Mouse (Mus musculus) bone marrow, adult 2 months (tissue): ENCODE results near the gene Optc. TPM values are rescaled to one million over a fixed set of nuclear protein-coding genes. Genes with fewer than 3 reads are reported as not detected.

ENCODE experiments used
- H3K27ac ChIP-seq: fragments of 200-500 bp; 2 replicates; pipeline ENCODE4 v1.5.1; 2012; ENCODE audit warnings: low read depth, mild to moderate bottlenecking, control low read depth, inconsistent platforms, low read length; ENCODE audit not compliant: control insufficient read depth, poor library complexity, insufficient read depth
- H3K4me1 ChIP-seq: fragments of 200-500 bp; 2 replicates; pipeline ENCODE4 v1.6.1; 2011; ENCODE audit warnings: low read length; ENCODE audit not compliant: control insufficient read depth, insufficient read depth
- H3K4me3 ChIP-seq: fragments of 200-500 bp; replicated peaks from 2 replicates; pipeline ENCODE3; 2011; ENCODE audit warnings: mild to moderate bottlenecking, low read depth, low read length, control low read depth; ENCODE audit not compliant: control insufficient read depth
- CTCF ChIP-seq: fragments of 200-500 bp; IDR thresholded peaks from 2 replicates; pipeline ENCODE4 v1.5.1; 2011; ENCODE audit warnings: low read length, control low read depth; ENCODE audit not compliant: control insufficient read depth, insufficient read depth
- POLR2A ChIP-seq: fragments of 200-500 bp; IDR thresholded peaks from 2 replicates; pipeline ENCODE4 v1.6.1; 2011; ENCODE audit warnings: low read depth, mild to moderate bottlenecking, control low read depth, low read length, borderline replicate concordance; ENCODE audit not compliant: control insufficient read depth
- WGBS: fragments of 180-500 bp; shearing (Covaris S2); methylation state at CpG from one replicate; pipeline ENCODE4 v1.1.7; 2018; 5-methylcytosine and 5-hydroxymethylcytosine counted together
- polyA plus RNA-seq: library from polyadenylated mRNA; stranded (reverse); fragments of >200 nt; gene quantifications from 2 replicates; pipeline ENCODE4 v1.2.4, GENCODE M21; 2011; ENCODE audit warnings: low replicate concordance; ENCODE audit not compliant: missing spikeins, insufficient read depth, insufficient read length

Gene Optc
- polyA plus RNA-seq, 1 experiment, result not detected

GRCm38 (mm10) chr1:133940481-133941092 lies 32.8 kb upstream of the Optc start:
- H3K4me3 ChIP-seq, result no peak overlapping the region
- 76% methylated on average over 3 of the region's 3 CpGs for WGBS
- no peaks in the 10 kb centered on the region for H3K4me1 ChIP-seq
- no peak overlapping the region for H3K27ac ChIP-seq
- TF ChIP-seq POLR2A (no peak), CTCF (no peak)

GRCm38 (mm10) chr1:133939708-133940107 lies 31.9 kb upstream of the Optc start:
- TF ChIP-seq CTCF (no peak), POLR2A (no peak)
- no peak overlapping the region for H3K4me3 ChIP-seq
- whole genome bisulfite sequencing, result 81% methylated on average over 8 of the region's 8 CpGs
- no peaks in the 10 kb centered on the region for H3K4me1 ChIP-seq
- no peak overlapping the region for H3K27ac ChIP-seq

GRCm38 (mm10) chr1:133936169-133936568 lies 28.4 kb upstream of the Optc start:
- H3K4me3 ChIP-seq, result no peak overlapping the region
- TF ChIP-seq CTCF (no peak), POLR2A (no peak)
- no peaks in the 10 kb centered on the region for H3K4me1 ChIP-seq
- H3K27ac ChIP-seq, result no peak overlapping the region
- WGBS, result 88% methylated on average over 3 of the region's 3 CpGs

- no peak overlapping the region for H3K4me3 ChIP-seq
- H3K4me1 ChIP-seq, result no peaks in the 10 kb centered on the region
- H3K27ac ChIP-seq, result no peak overlapping the region
- TF ChIP-seq POLR2A (no peak), CTCF (no peak)
- WGBS, result 83% methylated on average over 10 of the region's 10 CpGs
Measured at GRCm38 (mm10) chr1:133934354-133934963, 26.7 kb upstream of the Optc start.

- 72% methylated on average over 14 of the region's 14 CpGs for WGBS
- TF ChIP-seq POLR2A (no peak), CTCF (no peak)
- Histone ChIP-seq H3K27ac (no peak overlapping the region), H3K4me3 (no peak overlapping the region), H3K4me1 (no peaks in the 10 kb centered on the region)
Measured at GRCm38 (mm10) chr1:133933301-133934195, 25.7 kb upstream of the Optc start.

GRCm38 (mm10) chr1:133929980-133930379 lies 22.2 kb upstream of the Optc start:
- 47% methylated on average over 3 of the region's 3 CpGs for WGBS

GRCm38 (mm10) chr1:133925223-133925622 lies 17.4 kb upstream of the Optc start:
- WGBS, result 93% methylated on average over 3 of the region's 3 CpGs
- no peak for TF ChIP-seq CTCF
- no peak for TF ChIP-seq POLR2A
- Histone ChIP-seq H3K4me1 (no peaks in the 10 kb centered on the region), H3K27ac (no peak overlapping the region), H3K4me3 (no peak overlapping the region)

More at GRCm38 (mm10) chr1:133929980-133930379, 22.2 kb upstream of the Optc start:
- Histone ChIP-seq H3K4me1 (no peaks in the 10 kb centered on the region), H3K4me3 (no peak overlapping the region), H3K27ac (no peak overlapping the region)
- no peak for TF ChIP-seq CTCF
- no peak for TF ChIP-seq POLR2A

GRCm38 (mm10) chr1:133924141-133924875 lies 16.5 kb upstream of the Optc start:
- Histone ChIP-seq H3K27ac (no peak overlapping the region; the same call in 1 of the 2 replicates), H3K4me1 (no peaks in the 10 kb centered on the region), H3K4me3 (no peak overlapping the region)
- WGBS, result 51% methylated on average over 7 of the region's 7 CpGs
- TF ChIP-seq POLR2A, result no peak
- TF ChIP-seq CTCF, result no peak
